Mouse (Mus musculus) heart, postnatal 4 days (tissue): Measurements from ENCODE around the gene Fosl1. TPM values are rescaled to one million over a fixed set of nuclear protein-coding genes. Genes with fewer than 3 reads are reported as not detected.
"Not testable (repeated sequence)": the region's sequence is repeated elsewhere in the genome, so short reads cannot be mapped to it uniquely, and the experiment has no call there.

Experiments
- DNase-seq: peaks from one replicate; pipeline ENCODE4 v3.0.0; 2021
- total RNA-seq, 2 experiments: library from RNA; stranded (reverse); gene quantifications; 2 replicates each; pipeline ENCODE4 v1.2.3; 2021

The Fosl1 gene
- total RNA-seq, 2 experiments from 2014 or later = not detected

- no peak for DNase-seq
Measured at GRCm38 (mm10) chr19:5483386-5484359, 36.3 kb downstream of the Fosl1 start.

- DNase-seq = no peak
Measured at GRCm38 (mm10) chr19:5484496-5484895, 37.1 kb downstream of the Fosl1 start.

- DNase-seq = no peak
Measured at GRCm38 (mm10) chr19:5485371-5485770, 38.0 kb downstream of the Fosl1 start.

- no peak for DNase-seq
Measured at GRCm38 (mm10) chr19:5485821-5486220, 38.5 kb downstream of the Fosl1 start.

GRCm38 (mm10) chr19:5486286-5486685 is 38.9 kb downstream of the Fosl1 start:
- DNase-seq = no peak

GRCm38 (mm10) chr19:5486771-5487170 is 39.4 kb downstream of the Fosl1 start:
- DNase-seq = no peak

GRCm38 (mm10) chr19:5487768-5488550 is 40.6 kb downstream of the Fosl1 start, which contains the start of gene Mus81:
Gene Mus81 (minus strand): TSS chr19:5488402.
- peak; percentile 98 for DNase-seq

GRCm38 (mm10) chr19:5488878-5489571 is 41.7 kb downstream of the Fosl1 start:
- peak; percentile 98 for DNase-seq

GRCm38 (mm10) chr19:5489721-5490120 is 42.4 kb downstream of the Fosl1 start:
- not testable (repeated sequence) for DNase-seq

- peak; percentile 95 for DNase-seq
Measured at GRCm38 (mm10) chr19:5490313-5490897, 43.1 kb downstream of the Fosl1 start, which contains the start of gene Cfl1. Gene Cfl1 (plus strand): TSS chr19:5490455.

- DNase-seq = peak; percentile 87
Measured at GRCm38 (mm10) chr19:5490898-5491708, 43.8 kb downstream of the Fosl1 start.

- DNase-seq = no peak
Measured at GRCm38 (mm10) chr19:5492641-5493040, 45.3 kb downstream of the Fosl1 start.

- not testable (repeated sequence) for DNase-seq
Measured at GRCm38 (mm10) chr19:5493301-5493721, 46.0 kb downstream of the Fosl1 start.

GRCm38 (mm10) chr19:5494314-5494713 is 47.0 kb downstream of the Fosl1 start:
- DNase-seq = no peak

- no peak for DNase-seq
Measured at GRCm38 (mm10) chr19:5495353-5496051, 48.2 kb downstream of the Fosl1 start.

GRCm38 (mm10) chr19:5496052-5496370 is 48.7 kb downstream of the Fosl1 start:
- no peak for DNase-seq

GRCm38 (mm10) chr19:5500330-5500875 is 53.1 kb downstream of the Fosl1 start:
- DNase-seq = no peak

- DNase-seq = no peak
Measured at GRCm38 (mm10) chr19:5503687-5504086, 56.3 kb downstream of the Fosl1 start, which contains the start of gene 1700020D05Rik. Gene 1700020D05Rik (minus strand): TSS chr19:5503787.
